Mouse (Mus musculus): ENCODE results near the gene Pkd1l3.

Pkd1l3 gene

DNA sequence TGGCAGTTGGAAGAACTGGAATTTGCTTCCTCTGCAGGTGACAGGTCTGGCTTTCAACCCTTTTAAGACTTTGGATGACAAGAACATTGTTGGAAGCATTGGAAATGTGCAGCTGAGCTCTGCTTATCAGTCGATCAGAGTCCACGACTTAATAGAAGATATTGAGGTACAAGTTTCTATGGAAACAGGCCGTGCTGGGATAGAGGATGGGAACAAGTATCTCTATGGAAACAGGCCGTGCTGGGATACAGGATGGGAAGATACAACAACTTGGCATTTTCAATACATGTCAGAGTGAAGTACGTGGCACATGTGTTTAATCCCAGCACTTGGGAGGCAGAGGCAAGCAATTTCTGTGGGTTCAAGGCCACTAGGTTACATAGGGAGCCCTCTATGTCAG is 18.2 kb downstream of the Pkd1l3 start:
- no peak for DNase-seq (ENCODE audit: low read depth)

DNA sequence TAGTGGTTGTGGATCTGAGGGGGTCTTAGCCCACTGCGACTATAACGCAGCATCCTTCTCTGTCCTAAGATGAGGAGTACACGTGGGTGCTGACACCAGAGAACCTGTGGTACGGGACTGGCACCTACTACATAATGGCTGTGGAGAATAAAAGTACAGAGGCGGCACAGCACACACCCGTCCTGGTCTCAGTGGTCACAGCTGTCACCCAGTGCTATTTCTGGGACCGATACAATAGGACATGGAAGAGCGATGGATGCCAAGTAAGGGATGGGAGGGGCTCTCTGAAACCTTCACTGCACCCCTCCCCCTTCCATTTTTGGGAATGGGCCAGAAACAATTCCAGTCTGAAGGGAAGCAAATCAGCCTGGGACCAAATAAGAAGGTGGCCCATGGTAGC is 20.8 kb downstream of the Pkd1l3 start:
- no peak for DNase-seq (ENCODE audit: low read depth)

DNA sequence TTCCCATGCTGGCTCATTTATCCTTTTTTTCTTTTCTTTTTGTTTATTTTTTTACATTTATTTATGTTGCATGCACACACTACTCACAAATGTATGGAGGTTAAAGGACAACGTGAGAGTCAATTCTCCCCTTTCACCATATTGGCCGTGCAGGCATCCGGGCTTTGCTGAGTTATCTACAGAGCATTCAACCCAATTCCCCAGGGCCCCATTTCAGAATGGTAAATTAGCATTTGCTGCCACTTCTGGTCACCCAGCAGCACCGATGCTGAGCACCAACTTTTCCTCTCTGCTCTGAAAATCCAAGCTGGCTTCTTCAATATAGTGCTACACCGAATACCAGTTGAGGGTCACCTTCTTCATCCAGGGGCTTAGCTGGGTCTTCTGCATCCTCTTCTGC is 24.5 kb downstream of the Pkd1l3 start:
- DNase-seq (ENCODE audit: low read depth) = no peak

DNA sequence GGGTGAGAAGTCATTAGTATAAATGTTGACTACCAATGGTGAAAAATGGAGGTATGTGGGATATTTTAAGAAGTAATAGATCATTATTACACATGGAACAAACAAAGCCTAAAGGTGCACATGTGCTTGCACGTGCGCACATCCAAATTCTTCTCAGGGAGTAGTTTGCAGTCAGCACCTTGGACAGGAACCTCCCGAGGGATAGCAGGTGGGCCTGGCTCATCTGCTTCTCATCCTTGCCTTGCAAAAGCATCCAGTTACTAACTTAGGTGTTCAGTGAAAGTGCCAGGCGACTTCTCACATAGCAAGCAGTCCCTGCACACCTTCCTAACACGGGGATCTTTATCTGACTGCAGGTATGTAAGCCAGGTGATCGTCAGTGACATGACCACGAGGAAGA is 26.1 kb downstream of the Pkd1l3 start:
- no peak for DNase-seq (ENCODE audit: low read depth)

DNA sequence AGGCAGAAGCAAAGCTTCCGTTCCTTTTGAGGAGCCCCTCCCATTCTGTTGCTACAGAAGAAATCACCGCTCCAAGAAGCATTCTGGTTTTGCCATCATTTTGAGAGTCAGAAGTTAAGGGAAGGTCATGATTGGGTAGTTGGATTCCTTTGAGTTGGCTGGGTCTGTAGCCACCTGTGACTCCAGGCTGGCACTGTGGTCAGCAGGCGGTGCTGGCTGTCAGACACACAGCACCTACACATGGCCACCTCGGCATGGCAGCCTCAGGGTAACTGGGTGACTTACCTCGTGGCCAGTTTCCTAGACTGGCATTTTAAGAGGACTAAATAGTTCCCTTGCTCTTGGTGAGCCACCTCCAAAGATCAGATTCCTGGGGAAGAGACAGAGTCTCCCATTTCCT is 26.9 kb downstream of the Pkd1l3 start:
- no peak for DNase-seq (ENCODE audit: low read depth)

DNA sequence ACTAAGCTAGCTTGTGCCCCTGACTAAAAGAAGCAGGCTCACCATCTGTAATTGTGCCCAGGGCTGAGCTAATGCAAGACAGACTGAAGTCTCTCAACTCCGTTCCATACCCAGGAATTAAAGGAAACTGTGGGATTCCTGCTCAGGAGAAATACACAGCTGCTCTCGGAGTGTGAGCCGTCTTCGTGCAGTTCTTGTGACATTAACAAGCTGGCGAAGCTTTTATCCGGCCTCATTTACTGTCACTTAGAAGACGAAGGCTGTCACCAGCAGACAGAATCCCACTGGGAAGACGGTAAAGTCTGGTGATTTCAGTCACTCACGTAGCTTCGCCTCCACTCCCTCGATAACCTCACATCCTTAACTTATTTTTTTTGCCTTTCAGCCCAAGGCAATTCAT is 33.0 kb downstream of the Pkd1l3 start:
- no peak for DNase-seq (ENCODE audit: low read depth)

DNA sequence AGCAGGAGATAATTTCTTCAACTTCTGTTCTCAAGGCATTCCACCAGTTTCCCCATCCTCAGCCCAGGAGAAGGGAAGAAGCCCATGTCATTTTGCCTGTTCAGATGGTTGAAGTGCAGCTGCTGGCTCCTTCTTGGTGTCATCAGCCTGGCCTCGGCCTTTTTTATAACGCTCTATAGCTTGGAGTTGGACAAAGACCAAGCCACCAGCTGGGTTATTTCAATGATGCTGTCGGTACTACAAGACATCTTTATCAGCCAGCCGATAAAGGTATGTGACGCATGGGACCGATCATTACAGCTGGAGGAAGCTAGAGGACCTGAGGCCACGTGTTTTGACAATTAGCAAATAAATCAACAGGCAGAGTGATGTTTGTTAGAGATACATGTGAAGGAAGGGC is 34.2 kb downstream of the Pkd1l3 start:
- no peak for DNase-seq (ENCODE audit: low read depth)

DNA sequence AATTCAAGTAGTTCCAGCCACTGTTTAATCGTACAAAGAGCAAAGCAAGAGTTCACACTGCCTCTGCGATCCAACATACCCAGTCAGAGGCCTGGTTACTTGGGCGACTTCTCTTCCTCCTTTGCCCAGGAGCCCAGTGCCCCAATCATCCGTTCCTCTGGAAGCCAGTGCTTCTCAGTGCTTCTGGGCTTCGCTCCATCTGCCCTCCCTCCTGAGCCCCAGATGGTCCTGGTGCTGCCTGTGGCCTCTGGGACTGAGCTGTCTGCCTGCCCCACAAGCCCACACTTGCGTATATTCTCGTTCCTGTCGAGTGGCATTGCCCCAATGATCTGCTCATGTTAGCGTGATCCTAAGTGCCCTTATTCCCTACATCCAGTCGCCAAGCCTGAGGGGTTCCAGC is 36.5 kb downstream of the Pkd1l3 start:
- DNase-seq (ENCODE audit: low read depth) = no peak

DNA sequence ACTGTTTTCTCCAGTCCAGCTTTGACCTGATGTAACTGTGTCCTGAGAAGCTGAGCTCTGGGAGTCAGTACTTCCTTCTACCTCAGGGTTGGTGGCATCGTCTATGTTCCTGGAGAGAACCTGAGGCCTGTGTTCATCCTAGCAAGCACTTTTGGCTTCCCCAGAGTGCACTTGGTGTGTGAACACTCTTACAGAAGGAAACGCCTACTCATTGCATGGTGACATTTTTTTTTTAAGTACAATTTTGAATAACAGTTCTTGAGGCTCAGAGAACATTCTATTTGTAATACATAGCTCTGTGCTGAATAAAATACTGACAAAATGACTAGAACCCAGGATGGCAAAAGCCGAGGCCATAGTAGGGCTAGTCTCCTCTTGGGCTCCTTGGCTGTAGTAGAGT is 42.5 kb downstream of the Pkd1l3 start:
- no peak for DNase-seq (ENCODE audit: low read depth)

DNA sequence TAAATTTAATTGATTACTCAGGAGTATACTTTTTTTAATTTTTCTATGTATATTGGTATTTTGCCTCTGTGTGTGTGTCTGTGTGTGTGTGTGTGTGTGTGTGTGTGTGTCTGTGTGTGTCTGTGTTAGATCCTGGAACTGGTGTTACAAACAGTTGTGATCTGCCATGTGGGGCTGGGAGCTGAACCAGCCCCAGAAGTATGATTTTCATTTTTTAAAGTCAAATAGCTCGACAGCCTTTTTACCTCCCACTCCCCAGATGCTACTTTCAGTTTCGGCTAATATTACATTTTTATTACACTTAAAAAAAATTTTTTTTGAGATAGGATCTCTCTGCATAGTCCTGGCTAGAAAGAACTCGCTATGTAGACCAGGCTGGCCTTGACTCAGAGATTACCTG is 48.0 kb downstream of the Pkd1l3 start:
- DNase-seq (ENCODE audit: low read depth) = no peak

DNA sequence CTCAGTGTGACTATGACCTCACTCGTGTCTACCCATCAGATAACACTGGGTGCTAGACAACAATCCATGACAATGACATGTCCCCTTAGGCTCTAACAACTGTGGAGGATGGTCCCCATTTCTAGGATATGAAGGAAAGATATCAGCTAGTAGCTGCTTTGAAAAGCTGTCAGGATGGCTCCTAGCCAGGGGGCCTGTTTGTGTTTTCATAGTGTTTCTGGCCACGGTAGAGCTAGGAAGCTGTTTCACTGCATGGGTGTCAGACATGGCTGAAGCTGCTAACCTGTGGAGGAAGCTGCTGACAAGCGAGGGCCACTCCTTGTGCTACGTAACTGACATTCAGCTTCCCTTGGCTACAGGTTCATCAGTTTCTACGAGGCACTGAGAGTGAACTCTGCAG is 52.3 kb downstream of the Pkd1l3 start:
- no peak for DNase-seq (ENCODE audit: low read depth)

DNA sequence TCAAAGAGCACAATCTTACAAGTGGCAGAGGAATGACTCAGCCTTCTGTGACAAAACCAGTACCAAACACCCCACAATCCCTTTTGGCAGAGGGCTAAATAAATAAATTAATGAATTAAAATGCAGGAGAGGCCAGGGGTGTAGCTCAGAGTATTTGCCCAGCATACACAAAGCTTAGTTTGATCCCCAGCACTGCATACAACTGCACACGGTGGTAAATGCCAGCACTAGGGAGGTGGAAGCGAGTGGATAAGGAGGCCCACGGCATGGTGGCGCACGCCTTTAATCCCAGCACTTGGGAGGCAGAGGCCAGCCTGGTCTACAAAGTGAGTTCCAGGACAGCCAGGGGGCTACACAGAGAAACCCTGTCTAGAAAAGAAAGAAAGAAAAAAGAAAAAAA is 58.3 kb downstream of the Pkd1l3 start:
- DNase-seq (ENCODE audit: low read depth) = no peak

DNA sequence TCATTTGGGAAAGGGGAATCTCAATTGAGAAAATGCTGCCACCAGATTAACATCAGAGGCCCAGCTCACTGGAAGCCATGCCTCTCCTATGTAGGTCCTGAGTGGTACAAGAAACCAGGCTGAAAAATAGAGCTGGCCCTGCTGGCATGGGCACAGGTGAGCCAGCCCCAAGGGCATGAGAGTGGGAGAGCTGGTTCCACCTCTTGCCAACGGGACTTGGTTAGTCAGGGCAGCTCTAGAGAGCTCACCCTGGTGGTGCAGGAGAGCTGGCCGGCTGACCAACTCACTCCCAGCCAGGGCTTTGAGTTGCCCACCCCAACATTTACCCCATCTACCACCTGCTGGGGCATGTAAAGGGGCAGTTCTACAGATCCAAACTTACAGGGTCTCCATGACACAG is 59.3 kb downstream of the Pkd1l3 start:
- DNase-seq (ENCODE audit: low read depth) = no peak

DNA sequence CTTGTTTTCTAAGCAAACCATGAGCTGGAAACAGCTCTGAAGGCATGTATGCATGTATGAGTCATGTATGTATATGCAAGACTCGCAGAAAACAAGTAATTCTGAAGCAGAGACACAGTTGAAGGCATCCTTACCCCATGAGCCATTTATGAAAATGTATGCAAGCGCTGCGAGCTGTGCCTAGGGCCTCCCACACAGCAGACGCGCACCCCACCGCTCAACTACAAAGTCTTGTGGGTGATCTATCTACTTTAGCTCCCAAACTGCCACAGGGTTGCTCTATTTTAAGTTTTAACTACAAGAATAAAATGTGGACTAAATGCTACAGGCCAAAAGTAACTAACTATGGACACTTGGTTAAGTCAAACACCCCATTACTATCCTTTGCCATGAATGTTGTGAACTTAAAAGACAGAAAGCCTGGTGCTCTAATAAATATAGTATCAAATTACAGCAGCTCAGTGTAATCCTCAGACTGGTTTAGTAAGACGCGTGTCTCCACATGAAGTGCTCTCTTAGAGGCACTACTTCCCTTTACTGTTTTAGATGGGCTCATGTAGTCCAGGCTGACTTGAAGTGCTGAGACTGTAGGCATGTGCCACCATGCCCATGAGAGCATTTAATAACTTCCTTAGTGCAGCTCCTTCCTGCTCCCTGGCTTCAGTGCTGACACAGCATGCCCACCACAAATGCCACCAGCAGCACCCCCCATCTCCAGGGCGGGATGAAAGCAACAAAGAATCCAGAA is 61.8 kb downstream of the Pkd1l3 start:
- DNase-seq (ENCODE audit: low read depth) = no peak

DNA sequence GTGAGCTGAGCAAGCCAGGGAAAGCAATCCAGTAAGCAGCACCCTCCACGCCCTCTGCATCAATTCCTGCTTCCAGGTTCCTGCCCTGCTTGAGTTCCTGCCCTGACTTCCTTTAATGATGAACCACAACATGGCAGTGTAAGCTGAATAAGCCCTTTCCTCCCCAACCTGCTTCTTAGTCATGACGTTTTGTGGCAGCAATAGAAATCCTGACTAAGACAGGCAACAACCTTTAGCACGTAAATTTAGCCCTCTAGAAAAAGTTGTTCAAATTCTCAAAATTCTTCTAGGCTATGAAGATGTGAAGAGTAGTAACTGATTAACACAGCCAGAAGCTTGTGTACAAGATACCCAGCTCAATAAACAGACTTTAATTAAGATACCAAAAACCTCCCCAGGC is 67.2 kb downstream of the Pkd1l3 start:
- DNase-seq (ENCODE audit: low read depth) = peak; percentile 13

DNA sequence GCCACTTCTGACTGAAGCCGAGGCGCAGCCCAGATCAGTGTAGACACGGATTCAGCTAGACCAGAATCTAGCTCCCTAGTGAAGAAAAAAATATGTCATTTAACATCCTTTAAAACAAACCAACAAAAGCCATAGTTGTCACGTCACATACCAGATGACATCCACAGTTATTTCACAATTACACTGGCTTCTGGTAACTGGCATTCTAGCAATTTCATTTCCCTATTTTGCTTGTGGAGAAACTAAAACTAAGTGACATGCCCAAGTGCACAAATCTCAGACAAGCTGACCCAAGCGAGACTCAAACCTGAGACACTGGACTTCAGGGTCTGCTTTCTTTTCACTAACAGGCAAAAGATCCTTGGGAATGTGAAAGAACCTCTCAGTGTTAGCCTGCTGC is 67.8 kb downstream of the Pkd1l3 start:
- DNase-seq (ENCODE audit: low read depth) = peak; percentile 53

DNA sequence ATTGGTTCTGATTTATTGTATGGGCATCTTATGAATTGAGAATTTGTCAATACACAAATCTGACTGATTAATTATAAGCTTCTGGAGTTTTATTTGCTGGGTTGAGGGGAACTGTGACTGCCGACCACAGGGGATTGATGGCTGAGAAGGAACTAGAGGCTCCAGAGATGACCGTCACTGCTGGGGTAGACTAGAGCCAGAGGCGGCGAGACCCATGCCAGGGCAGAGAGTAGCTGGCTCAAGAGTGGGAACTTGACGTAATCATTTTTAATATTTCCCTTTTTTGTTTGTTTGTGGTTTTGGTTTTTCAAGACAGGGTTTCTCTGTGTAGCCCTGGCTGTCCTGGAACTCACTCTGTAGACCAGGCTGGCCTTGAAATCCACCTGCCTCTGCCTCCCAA is 72.9 kb downstream of the Pkd1l3 start:
- DNase-seq (ENCODE audit: low read depth) = peak; percentile 34

DNA sequence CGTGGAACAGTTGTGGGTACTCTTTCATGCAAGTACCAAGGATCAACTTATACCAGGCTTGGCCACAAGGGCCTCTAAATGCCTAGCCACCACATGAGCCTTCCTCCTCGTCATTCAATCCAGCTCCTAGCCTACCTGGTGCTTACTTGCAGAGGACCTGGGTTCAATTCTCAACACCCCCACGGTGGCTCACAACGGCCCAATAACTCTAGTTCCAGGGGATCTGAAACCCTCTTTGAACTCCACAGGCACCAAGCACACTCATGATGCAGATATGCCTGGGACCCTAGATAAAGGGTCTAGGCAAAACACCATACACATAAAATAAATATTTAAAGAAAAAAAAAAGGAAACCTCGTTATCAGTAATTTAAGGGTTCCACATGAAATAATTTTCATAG is 77.5 kb downstream of the Pkd1l3 start:
- DNase-seq (ENCODE audit: low read depth) = peak; percentile 65

DNA sequence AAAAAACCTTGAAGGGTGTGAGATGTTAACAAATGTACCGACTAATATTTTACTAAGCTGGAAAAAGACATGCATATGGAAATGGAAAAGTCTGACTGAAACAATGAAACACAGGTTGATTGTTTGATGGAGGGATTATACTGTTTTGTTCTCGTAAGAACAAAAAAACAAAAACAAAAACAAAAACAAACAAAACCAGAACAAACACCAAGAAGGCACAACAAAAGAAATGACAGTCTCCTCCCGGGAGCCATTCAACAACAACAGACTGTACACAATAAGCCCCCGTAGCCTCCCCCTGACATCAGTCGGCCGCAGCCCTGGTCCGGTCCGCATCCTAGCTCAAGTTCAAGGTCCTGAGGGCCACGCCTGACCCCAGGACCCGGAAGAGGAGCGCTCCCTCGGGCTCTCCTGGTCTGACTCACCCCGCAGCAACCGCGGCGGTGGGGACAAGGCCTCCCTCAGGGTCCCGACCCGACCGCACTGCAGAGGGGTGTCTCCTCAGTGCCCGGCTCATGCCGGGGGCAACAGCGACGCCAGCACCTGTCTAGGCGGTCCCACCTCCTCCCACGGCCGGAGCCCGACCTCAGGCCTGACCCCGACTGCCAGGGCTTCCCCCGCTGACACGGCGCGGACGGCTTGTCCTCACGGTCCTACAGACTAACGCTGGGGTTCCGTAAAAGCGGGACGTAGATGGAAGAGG is 78.3 kb downstream of the Pkd1l3 start:
- peak; percentile 80 for DNase-seq (ENCODE audit: low read depth)

DNA sequence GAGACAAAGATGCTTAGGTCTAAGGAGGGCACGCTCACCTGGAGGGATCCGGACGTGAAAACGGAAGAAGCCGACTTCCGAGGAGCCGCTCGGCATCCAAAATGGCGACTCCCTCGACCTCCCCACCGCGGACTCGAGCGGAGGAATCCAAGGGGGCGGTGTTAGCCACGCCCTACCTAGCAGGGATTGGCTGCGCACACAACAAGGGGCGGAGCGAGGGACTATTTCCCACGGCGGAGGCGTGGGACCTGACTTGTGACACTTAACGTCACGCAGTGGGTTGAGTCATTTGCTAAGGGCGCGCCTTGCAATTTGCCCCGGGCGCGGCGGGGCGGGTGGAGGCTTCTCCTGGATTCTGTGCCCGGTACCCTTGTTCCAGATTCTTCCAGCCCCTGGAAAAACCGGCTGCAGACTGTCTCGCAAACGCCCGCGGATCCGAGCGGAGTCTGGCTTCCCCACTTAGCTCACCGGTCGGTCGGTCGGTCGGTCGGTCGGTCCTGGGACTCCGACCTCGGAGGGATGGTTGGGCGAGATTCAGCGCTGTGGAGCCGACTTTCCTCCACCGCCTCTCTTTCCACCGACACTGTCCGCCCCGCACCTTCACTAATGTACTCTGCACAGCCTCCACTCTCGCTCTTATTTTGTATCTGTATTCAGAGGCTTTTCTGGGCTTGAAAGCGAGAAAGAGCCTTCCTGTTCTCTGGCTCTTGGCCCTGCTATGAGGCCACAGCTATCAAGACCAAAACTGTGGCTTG is 79.0 kb downstream of the Pkd1l3 start, which contains the start of gene Ist1:
TSS of gene Ist1 (minus strand) at position 115 of the 755 bp plus-strand sequence.
- DNase-seq (ENCODE audit: low read depth) = peak; percentile 98

DNA sequence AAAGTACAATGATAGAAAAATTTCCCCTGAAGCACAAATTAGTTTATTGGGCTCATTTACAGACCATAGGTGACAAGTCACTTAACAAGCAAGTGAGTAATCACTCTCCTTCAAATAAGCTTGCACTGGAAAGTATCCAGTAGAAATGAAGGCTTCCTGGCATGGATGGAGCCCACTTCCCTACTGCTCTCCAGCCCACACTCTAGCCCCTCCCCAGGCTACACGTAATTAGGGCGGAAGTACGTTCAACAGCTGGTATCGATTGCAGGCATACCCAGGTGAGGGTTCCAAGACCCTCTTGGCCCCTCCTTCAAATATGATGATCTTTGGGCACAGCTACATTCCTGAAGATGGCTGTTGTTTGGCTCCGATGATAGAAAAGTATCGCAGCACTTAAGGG is 79.8 kb downstream of the Pkd1l3 start:
- no peak for DNase-seq (ENCODE audit: low read depth)

DNA sequence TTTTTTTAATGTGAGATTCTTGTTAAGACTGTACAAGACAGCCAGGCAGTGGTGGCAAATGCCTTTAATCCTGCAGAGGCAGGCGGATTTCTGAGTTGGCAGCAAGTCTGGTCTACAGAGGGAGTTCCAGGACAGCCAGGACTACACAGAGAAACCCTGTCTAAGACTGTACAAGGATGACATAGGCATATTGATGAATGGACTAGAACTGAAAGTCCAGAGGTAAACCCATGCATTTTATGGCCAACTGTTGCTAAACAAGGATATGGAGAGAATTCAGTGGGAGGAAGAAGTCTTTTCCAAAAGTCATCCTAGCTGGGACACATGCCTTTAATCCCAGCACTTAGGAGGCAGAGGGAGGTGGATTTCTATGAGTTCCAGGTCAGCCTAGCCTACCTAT is 83.4 kb downstream of the Pkd1l3 start:
- DNase-seq (ENCODE audit: low read depth) = no peak

DNA sequence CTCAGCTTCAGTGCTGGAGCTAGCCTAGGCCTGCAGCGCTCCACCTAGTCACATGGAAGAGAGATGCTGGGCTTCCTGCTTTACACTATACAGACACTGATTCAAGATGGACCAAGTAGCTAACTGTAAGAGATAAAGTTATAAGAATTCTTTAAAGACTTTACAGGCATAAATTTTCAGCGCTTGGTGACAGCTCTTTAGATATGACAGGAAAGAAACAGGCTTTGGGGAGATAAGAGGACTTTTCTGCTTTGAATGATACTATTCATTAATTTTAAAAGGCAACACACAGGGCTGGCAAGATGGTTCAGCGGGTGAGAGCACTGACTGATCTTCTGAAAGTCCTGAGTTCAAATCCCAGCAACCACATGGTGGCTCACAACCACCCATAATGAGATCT is 84.2 kb downstream of the Pkd1l3 start:
- DNase-seq (ENCODE audit: low read depth) = no peak
